Mouse (Mus musculus): Measurements from ENCODE around the gene Blmh. TPM values are rescaled to one million over a fixed set of nuclear protein-coding genes. Genes with fewer than 3 reads are reported as not detected.

Blmh gene
- 10 to 100 TPM; 65.4 to 69.3 (median 68.7) TPM for total RNA-seq (2022)

DNA sequence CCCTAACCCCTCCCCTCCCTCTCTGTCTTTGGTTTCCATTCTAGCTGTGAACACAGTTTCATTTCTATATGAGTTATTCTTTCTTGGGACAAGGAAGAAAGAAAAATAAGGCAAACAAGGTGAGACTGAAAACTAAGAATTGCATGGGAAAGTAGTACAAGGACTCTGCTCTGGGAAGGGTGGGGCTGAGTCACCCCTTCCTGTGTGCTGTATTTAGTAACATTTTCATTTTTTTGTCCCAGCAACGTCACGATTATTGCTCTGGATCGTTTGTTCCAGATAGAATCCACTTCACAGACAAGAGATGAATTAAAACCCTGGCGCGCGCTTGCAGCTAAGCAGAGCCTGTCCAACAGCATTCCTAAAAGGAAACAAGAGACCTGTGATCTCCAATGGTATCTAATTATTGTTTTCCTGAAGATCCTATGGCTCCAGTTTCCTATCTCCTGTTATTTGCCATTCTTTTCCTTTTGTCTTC is at the start of gene Blmh:
Gene Blmh (plus strand): TSS at position 51 of the 478 bp plus-strand sequence.
- no peak for DNase-seq (ENCODE audit: low spot score in 2 of 2)

DNA sequence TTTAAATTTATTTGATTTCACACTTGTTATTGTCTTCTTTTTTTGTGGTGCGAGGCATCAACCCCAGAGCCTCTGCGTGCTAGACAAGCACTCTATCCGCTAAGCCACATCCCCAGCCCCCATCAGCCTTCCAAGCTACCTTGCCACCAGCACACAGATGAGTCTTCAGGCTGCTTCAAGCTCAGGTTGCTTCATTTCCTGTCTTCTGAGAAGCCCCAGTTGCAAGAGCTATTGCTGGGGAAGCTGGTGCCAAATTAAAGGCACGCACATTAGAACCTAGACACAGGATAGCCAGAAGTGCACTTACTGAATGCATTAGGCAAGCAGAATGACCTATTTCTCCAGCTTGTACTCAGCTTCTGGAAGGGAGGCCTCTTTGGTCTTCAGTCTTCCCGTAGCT is 44.8 kb upstream of the Blmh start:
- DNase-seq (ENCODE audit: low spot score in 2 of 2): no peak

DNA sequence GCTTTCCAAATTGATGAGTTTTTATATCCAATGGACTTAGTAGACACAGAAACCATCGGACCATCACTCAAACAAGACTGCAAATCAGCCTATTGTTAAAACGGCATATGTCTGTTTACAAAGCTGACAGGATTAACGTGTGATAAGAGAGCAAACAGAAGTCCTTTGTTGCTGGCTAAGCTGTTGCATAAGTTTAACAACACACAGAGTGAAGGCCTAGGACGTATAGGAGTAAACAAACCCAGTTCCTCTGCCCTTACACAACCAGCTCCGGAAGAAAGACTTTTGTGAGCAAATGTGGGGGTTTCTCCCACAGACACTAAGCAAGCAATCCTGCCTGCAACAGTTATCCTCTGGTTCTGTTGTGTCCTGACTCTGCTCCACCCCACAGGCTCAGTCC is 40.2 kb upstream of the Blmh start:
- DNase-seq (ENCODE audit: low spot score in 2 of 2): no peak

- no peak for DNase-seq (ENCODE audit: low spot score in 2 of 2)
Measured at GRCm38 (mm10) chr11:76889339-76890164, 35.1 kb upstream of the Blmh start.

- DNase-seq (ENCODE audit: low spot score in 2 of 2): no peak
Measured at GRCm38 (mm10) chr11:76891171-76891570, 33.4 kb upstream of the Blmh start.

DNA sequence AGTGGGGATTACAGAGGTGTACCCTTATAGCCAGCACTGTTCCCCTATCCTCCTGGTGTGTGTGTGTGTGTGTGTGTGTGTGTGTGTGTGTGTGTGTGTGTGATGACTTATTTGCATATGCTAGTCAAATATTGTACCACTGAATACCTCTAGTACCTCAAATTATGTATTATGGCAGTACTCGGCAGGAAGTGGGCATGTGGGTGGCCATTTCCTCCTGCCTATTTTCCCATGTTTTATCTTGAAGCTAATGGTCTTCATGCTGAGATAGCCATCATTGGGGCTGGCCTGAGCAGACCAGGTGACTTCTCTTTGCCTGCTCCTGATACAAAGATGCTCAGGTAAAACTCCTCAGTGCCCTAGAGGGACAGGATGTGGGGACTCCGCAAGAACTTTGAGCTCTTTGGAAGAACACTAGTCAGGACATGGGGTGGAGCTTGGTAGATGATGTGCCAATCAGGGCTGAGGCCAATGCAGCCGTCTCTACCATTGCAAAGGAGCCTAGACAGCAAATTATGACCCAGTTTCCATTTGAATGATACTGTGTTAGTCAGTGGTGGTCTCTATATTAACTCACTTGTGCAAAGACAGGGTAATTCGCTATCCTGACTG is 32.8 kb upstream of the Blmh start:
- DNase-seq (ENCODE audit: low spot score in 2 of 2): no peak

DNA sequence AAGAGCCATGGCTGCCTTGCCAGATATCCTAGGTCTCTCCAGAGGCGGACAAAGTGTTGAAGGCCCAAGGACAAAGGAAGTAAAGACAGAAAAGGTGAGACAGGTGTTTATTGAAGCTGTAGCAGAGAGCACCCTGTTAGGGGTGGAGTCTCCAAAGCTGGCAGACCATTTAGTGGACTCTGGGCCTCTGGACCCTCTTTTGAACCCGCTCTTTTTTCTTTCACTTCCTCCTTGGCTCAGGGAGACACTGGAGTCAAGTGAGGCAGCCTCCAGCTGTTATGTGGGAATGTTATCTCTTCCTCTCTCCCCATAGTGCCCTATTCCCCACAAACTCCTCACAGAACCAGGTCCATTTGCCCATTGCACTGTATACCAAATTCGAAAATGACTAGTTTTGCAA is 31.6 kb upstream of the Blmh start:
- no peak for DNase-seq (ENCODE audit: low spot score in 2 of 2)

DNA sequence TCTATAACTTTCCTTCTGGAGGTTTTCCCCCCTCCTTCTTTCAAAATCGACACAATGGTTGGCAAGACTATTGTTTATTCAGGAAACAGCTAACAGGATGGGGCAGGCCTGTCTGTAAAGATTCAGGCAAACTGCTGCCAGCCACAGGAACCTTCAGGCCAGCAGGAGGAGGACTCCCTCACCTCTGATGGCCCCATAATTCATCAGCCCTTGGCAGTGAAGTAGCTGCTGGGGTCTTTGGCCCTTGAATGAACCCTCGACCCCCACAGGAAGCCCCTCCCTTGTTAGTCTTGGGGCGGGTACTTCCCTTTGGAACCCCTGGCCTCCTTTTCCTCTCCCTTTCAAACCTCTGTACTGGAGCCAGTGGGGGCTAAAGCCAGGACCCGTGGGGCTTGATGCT is 31.0 kb upstream of the Blmh start:
- no peak for DNase-seq (ENCODE audit: low spot score in 2 of 2)

GRCm38 (mm10) chr11:76894240-76894639 is 30.4 kb upstream of the Blmh start:
- DNase-seq (ENCODE audit: low spot score in 2 of 2): no peak

GRCm38 (mm10) chr11:76896360-76896759 is 28.2 kb upstream of the Blmh start:
- no peak for DNase-seq (ENCODE audit: low spot score in 2 of 2)

GRCm38 (mm10) chr11:76897126-76897525 is 27.5 kb upstream of the Blmh start:
- DNase-seq (ENCODE audit: low spot score in 2 of 2): no peak

- DNase-seq (ENCODE audit: low spot score in 2 of 2): no peak
Measured at GRCm38 (mm10) chr11:76897871-76898270, 26.7 kb upstream of the Blmh start.

GRCm38 (mm10) chr11:76898751-76899150 is 25.9 kb upstream of the Blmh start:
- no peak for DNase-seq (ENCODE audit: low spot score in 2 of 2)

DNA sequence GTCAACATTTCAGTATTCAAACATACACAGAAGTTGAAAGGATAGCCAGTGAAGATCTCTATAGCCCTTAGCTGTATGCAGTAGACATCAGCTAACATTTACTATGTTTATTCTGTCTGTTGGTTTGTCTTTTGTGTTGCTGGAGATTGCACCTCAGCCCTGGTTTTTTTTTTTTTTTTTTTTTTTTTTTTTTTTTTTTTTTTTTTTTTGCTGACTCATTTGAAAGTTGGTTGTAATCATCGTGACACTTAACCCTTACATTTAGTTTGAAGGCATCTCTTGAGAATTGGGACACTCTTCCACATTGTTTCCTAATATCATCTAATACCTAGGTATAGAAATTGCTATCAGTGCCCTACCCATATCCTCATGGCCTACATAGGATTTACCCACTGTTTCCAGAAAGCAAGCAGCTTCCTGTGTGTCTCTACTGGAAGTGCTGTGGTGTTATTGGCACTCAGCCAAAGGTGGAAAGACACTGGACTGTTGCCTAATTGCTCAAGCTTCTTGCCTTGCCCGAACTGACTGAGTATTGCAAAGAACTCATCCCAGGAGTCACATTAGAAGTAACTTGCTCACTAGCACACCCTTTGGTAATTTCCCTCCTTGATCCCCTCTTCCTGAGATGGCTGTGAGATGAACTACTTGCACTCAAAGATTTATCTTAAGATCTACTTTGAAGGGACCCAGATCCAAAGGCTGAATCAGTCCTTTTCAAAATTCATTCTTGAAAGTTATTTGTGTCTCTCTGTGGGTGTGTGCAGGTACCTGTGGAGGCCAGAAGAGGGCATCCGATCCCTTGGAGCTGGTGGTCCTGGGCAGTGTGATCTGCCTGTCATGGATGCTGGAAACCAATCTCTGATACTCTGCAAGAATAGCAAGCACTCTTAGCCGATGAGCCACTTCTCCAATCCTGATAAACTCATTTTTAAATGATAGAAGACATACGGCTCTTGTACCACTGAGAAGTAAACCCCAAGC is 24.6 kb upstream of the Blmh start:
- no peak for DNase-seq (ENCODE audit: low spot score in 2 of 2)

GRCm38 (mm10) chr11:76901579-76902361 is 22.8 kb upstream of the Blmh start, which contains the start of gene Tmigd1:
Gene Tmigd1 (plus strand): TSS chr11:76902159.
- no peak for DNase-seq (ENCODE audit: low spot score in 2 of 2)

GRCm38 (mm10) chr11:76904340-76904739 is 20.3 kb upstream of the Blmh start:
- DNase-seq (ENCODE audit: low spot score in 2 of 2): no peak

DNA sequence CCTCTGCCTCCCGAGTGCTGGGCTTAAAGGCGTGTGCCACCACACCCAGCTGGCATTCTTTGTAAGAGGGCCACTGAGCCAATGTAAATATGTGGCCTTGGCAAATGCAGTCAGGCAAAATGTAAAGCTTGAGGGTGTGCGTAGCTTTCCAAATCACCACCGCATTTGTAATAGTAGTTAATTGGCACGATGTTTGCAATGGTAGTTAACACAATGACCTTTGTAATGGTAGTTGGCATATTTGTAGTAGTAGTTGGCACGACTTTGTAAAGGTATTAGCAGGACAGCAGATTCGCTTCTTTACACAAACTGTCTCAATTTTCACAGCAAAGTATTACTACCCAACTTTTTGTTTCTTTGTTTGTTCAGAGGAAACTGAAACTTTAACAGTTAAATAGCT is 16.0 kb upstream of the Blmh start:
- DNase-seq (ENCODE audit: low spot score in 2 of 2): no peak

DNA sequence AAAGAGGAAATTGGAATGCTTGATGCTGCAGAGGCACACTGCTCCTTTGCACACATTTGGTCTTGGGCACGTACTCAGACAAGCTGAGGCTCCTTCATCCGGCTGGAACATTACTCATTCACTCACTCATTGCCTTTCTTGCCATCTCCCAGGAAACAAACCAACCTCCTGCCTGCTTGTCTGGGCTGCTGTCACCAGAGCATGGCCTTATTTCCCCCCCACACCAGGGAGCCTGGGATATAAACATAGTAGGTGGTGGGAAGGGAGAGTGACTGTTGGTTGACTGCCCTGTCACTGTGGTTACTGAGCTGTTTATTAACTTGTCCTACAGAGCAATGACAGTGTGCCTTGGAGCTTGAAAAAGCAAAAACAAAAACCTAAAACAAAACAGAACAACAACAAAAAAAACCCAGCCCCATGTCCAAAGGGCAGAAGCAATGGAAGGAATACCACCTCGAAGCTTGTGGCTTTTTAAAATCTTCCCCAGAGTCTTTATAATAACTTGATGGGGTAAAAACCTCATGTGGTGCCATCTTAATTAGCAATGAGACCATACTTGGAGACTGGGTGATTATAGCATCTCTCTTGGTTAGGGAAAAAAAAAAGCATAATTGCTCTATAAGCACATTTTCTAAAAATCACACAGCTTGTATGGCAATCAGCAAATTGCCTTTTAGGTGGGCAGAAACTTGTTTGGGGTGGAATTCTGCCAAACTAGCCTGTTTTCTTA is 13.1 kb upstream of the Blmh start:
- no peak for DNase-seq (ENCODE audit: low spot score in 2 of 2)

DNA sequence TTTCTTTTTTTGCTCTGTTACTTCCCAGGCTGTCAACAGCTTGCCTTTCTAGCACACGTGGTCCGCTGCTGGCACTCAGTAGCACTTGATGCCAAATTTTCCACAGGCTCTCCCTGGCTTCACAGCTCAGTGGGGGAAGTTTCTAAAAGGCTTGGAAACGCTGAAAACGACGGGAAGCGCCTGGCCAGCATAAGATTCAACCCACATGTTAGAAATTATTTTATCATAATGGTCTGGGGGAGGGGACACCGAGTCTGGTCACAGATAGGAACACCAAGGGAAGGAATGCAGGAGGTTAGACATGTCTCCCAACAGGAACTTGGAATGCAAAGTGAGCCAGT is 12.6 kb upstream of the Blmh start:
- DNase-seq (ENCODE audit: low spot score in 2 of 2): peak in 1 of 2 experiments; percentile 59

DNA sequence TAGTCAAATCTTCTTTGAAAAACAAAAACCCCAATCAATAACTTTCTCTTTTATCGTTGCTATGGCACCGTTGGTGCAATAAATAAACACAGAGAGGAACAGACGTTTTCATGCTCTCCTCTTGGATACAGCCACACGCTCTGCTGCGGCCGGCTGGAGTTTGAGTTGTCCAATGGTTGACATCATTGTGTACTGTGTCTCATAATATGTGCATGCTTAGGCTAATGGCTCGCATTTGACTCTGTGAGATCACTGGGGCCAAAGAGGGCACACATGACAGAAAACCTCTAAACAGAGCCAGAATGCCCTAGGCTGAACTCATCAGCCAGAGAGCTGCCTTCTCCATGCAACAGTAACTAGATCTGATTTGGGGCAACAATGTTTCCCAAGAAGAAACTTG is 10.2 kb upstream of the Blmh start:
- DNase-seq (ENCODE audit: low spot score in 2 of 2): no peak
